Mouse (Mus musculus) inflammation-experienced regulatory T-cells, adult 6 months (primary cell): Measurements from ENCODE around the gene Spem2. TPM values are rescaled to one million over a fixed set of nuclear protein-coding genes. Genes with fewer than 3 reads are reported as not detected.

Source experiments
- ATAC-seq: one replicate; pipeline ENCODE4 v1.8.0; 2017
- polyA plus RNA-seq, 3 experiments: library from polyadenylated mRNA; unstranded; fragments of 100-300 nt; shearing (Covaris generic); gene quantifications; one replicate each; pipeline ENCODE4 v1.2.1; 2017

The Spem2 gene
- polyA plus RNA-seq, 3 experiments from 2014 or later = not detected

GRCm38 (mm10) chr11:69835326-69835965 lies 17.2 kb upstream of the Spem2 start:
- ATAC-seq = no peak

- ATAC-seq = no peak
Observed at GRCm38 (mm10) chr11:69834001-69834549, 15.8 kb upstream of the Spem2 start.

GRCm38 (mm10) chr11:69833554-69833953 lies 15.3 kb upstream of the Spem2 start:
- ATAC-seq = no peak

- no peak for ATAC-seq
Observed at GRCm38 (mm10) chr11:69828832-69829231, 10.6 kb upstream of the Spem2 start.

- no peak for ATAC-seq
Observed at GRCm38 (mm10) chr11:69823456-69823855, 5.2 kb upstream of the Spem2 start.

GRCm38 (mm10) chr11:69822080-69822479 lies 3.8 kb upstream of the Spem2 start, which contains the start of gene Spem1:
TSS of gene Spem1 (minus strand) at chr11:69822180.
- no peak for ATAC-seq

- ATAC-seq = no peak
Observed at GRCm38 (mm10) chr11:69818871-69819270, 606 bp upstream of the Spem2 start.

- ATAC-seq = no peak
Observed at GRCm38 (mm10) chr11:69816520-69816919, 1.7 kb downstream of the Spem2 start.

GRCm38 (mm10) chr11:69815155-69815554 lies 3.1 kb downstream of the Spem2 start, which contains the start of gene Gm39566:
TSS of gene Gm39566 (minus strand) at chr11:69815298.
- no peak for ATAC-seq

GRCm38 (mm10) chr11:69810280-69810679 lies 8.0 kb downstream of the Spem2 start:
- no peak for ATAC-seq

GRCm38 (mm10) chr11:69807641-69808040 lies 10.6 kb downstream of the Spem2 start:
- ATAC-seq = no peak

- ATAC-seq = no peak
Observed at GRCm38 (mm10) chr11:69806378-69806777, 11.9 kb downstream of the Spem2 start.

- ATAC-seq = no peak
Observed at GRCm38 (mm10) chr11:69804972-69805909, 13.0 kb downstream of the Spem2 start, which contains the start of gene Tmem102. TSS of gene Tmem102 (minus strand) at chr11:69805624.

- ATAC-seq = no peak
Observed at GRCm38 (mm10) chr11:69804652-69804940, 13.7 kb downstream of the Spem2 start.

GRCm38 (mm10) chr11:69803786-69804651 lies 14.2 kb downstream of the Spem2 start:
- peak; percentile 63 for ATAC-seq

GRCm38 (mm10) chr11:69803328-69803727 lies 14.9 kb downstream of the Spem2 start:
- ATAC-seq = no peak

- ATAC-seq = peak; percentile 36
Observed at GRCm38 (mm10) chr11:69802648-69803105, 15.6 kb downstream of the Spem2 start.

GRCm38 (mm10) chr11:69801379-69801977 lies 16.8 kb downstream of the Spem2 start, which contains the start of gene Fgf11:
TSS of gene Fgf11 (minus strand) at chr11:69801857.
- ATAC-seq = no peak

GRCm38 (mm10) chr11:69800392-69801197 lies 17.7 kb downstream of the Spem2 start:
- no peak for ATAC-seq

GRCm38 (mm10) chr11:69800138-69800391 lies 18.2 kb downstream of the Spem2 start:
- no peak for ATAC-seq
